Mouse (Mus musculus) heart, postnatal 0 days (tissue): ENCODE measurements around the gene Ttc9c. TPM values are rescaled to one million over a fixed set of nuclear protein-coding genes. Genes with fewer than 3 reads are reported as not detected.

Experiments used
- ATAC-seq: fragments of 200-750 bp; cut with Nextera tagmentation; 2 replicates; pipeline ENCODE4 v1.8.0; 2017; ENCODE audit warnings: low read depth, moderate number of reproducible peaks, moderate library complexity; ENCODE audit not compliant: insufficient read depth
- DNase-seq: peaks from one replicate; pipeline ENCODE4 v3.0.0-alpha.2; 2016; ENCODE audit warnings: low spot score
- H3K27ac ChIP-seq: fragments of 300-500 bp; sonication (generic); 2 replicates; pipeline ENCODE4 v1.5.1; 2014; ENCODE audit warnings: low read depth, mild to moderate bottlenecking
- H3K27me3 ChIP-seq: fragments of 300-500 bp; sonication (generic); 2 replicates; pipeline ENCODE4 v1.6.1; 2014; ENCODE audit warnings: low read length, mixed read lengths; ENCODE audit not compliant: control insufficient read depth, insufficient read depth
- H3K36me3 ChIP-seq: fragments of 300-500 bp; sonication (generic); replicated peaks from 2 replicates; pipeline ENCODE4 v1.6.1; 2014; ENCODE audit warnings: low read length, mixed read lengths; ENCODE audit not compliant: control insufficient read depth, insufficient read depth
- H3K4me1 ChIP-seq: fragments of 300-500 bp; sonication (generic); 2 replicates; pipeline ENCODE4 v1.6.1; 2014; ENCODE audit warnings: antibody characterized with exemption; ENCODE audit not compliant: control insufficient read depth, insufficient read depth
- H3K4me2 ChIP-seq: fragments of 300-500 bp; sonication (generic); 2 replicates; pipeline ENCODE4 v1.6.1; 2014; ENCODE audit warnings: low read depth, mild to moderate bottlenecking, low read length, moderate library complexity
- H3K4me3 ChIP-seq: fragments of 300-500 bp; sonication (generic); 2 replicates; pipeline ENCODE4 v1.5.1; 2014; ENCODE audit warnings: low read depth, low read length
- H3K9ac ChIP-seq: fragments of 300-500 bp; sonication (generic); replicated peaks from 2 replicates; pipeline ENCODE4 v1.6.1; 2014; ENCODE audit warnings: low read depth, low read length, mixed read lengths
- H3K9me3 ChIP-seq: fragments of 300-500 bp; sonication (generic); replicated peaks from 2 replicates; pipeline ENCODE4 v1.6.1; 2016; ENCODE audit warnings: low read length; ENCODE audit not compliant: control insufficient read depth
- CTCF ChIP-seq: IDR thresholded peaks from 2 replicates; pipeline ENCODE4 v1.5.1; 2016; ENCODE audit warnings: antibody characterized with exemption, control low read depth, low read depth
- EP300 ChIP-seq: IDR thresholded peaks from 2 replicates; pipeline ENCODE4 v1.6.1; 2016; ENCODE audit warnings: antibody characterized with exemption, low read depth
- WGBS: fragments of 180-500 bp; shearing (Covaris S2); extraction: QIAGEN DNeasy Blood & Tissue Kit; methylation state at CpG from one replicate; pipeline ENCODE4 v1.1.7; 2014; 5-methylcytosine and 5-hydroxymethylcytosine counted together
- polyA plus RNA-seq: library from polyadenylated mRNA; unstranded; fragments of >200 nt; fragmentation: Nextera tagmentation; extraction: Ambion mirVana; gene quantifications from 2 replicates; pipeline ENCODE4 v1.2.1, GENCODE M21; 2015
- total RNA-seq: library from RNA; depleted of rRNA; stranded (reverse); fragments of >200 nt; gene quantifications from 2 replicates; pipeline ENCODE4 v1.2.3, GENCODE M21; 2014; ENCODE audit warnings: low replicate concordance

Ttc9c gene
- total and polyA plus RNA-seq, 2 experiments from 2014 or later, result 20.0 to 21.4 TPM

- H3K36me3 ChIP-seq, result peaks cover 49% of the 10 kb centered on the region
- DNase-seq (no peak), ATAC-seq (no peak)
Observed at GRCm38 (mm10) chr19:8822696-8823095, 3.6 kb upstream of the Ttc9c start.

GRCm38 (mm10) chr19:8821146-8821545 lies 2.0 kb upstream of the Ttc9c start:
- Histone ChIP-seq H3K9ac (peak overlapping the region; percentile 97), H3K9me3 (no peaks in the 10 kb centered on the region), H3K4me1 (peaks cover 20% of the 10 kb centered on the region), H3K4me2 (peak overlapping the region; percentile 95), H3K27me3 (no peaks in the 10 kb centered on the region), H3K36me3 (peaks cover 42% of the 10 kb centered on the region), H3K27ac (peak overlapping the region; percentile 99), H3K4me3 (peak overlapping the region; percentile 96)
- DNase-seq, result no peak
- no peak for TF ChIP-seq EP300
- TF ChIP-seq CTCF, result no peak
- under 1% methylated on average over 7 of the region's 7 CpGs for WGBS
- ATAC-seq, result no peak

More at GRCm38 (mm10) chr19:8822696-8823095, 3.6 kb upstream of the Ttc9c start:
- WGBS, result 56% methylated on average over 8 of the region's 8 CpGs
- Histone ChIP-seq H3K4me1 (peaks cover 18% of the 10 kb centered on the region), H3K4me3 (peak overlapping the region; percentile 96), H3K9me3 (no peaks in the 10 kb centered on the region), H3K27ac (no peak overlapping the region), H3K27me3 (no peaks in the 10 kb centered on the region), H3K4me2 (peak overlapping the region; percentile 95), H3K9ac (peak overlapping the region; percentile 21; the same call in 1 of the 2 replicates)
- no peak for TF ChIP-seq EP300
- no peak for TF ChIP-seq CTCF

- Histone ChIP-seq H3K4me3 (peak overlapping the region; percentile 96), H3K27ac (peak overlapping the region; percentile 99), H3K4me2 (peak overlapping the region; percentile 95), H3K9ac (peak overlapping the region; percentile 97), H3K27me3 (no peaks in the 10 kb centered on the region), H3K4me1 (peaks cover 20% of the 10 kb centered on the region), H3K9me3 (no peaks in the 10 kb centered on the region), H3K36me3 (peaks cover 39% of the 10 kb centered on the region)
- WGBS, result under 1% methylated on average over 39 of the region's 48 CpGs
- ATAC-seq (peak; percentile 4), DNase-seq (no peak)
- TF ChIP-seq CTCF (no peak), EP300 (no peak)
Observed at GRCm38 (mm10) chr19:8820424-8820956, 1.4 kb upstream of the Ttc9c start.

- TF ChIP-seq CTCF (no peak), EP300 (no peak)
- Histone ChIP-seq H3K27ac (peak within 1 kb of the TSS; percentile 99), H3K27me3 (no peaks in the 10 kb centered on the region), H3K4me1 (peaks cover 20% of the 10 kb centered on the region), H3K36me3 (peaks cover 39% of the 10 kb centered on the region), H3K9me3 (no peaks in the 10 kb centered on the region), H3K9ac (peak within 1 kb of the TSS; percentile 97), H3K4me2 (peak within 1 kb of the TSS; percentile 95), H3K4me3 (peak within 1 kb of the TSS; percentile 96)
- peak; percentile 93 for ATAC-seq
- WGBS, result under 1% methylated on average over 78 of the region's 83 CpGs
- peak; percentile 100 for DNase-seq
Observed at GRCm38 (mm10) chr19:8819596-8820423, 677 bp upstream of the Ttc9c start, which contains the start of gene Hnrnpul2. Gene Hnrnpul2, plus strand, starts transcription at chr19:8820010.

GRCm38 (mm10) chr19:8818301-8818798 lies 783 bp downstream of the Ttc9c start:
- peaks cover 36% of the 10 kb centered on the region for H3K36me3 ChIP-seq
- peak overlapping the region; percentile 95 for H3K4me2 ChIP-seq
- H3K27ac ChIP-seq, result peak overlapping the region; percentile 99
- no peaks in the 10 kb centered on the region for H3K9me3 ChIP-seq
- ATAC-seq (no peak), DNase-seq (no peak)
- no peaks in the 10 kb centered on the region for H3K27me3 ChIP-seq
- WGBS, result 16% methylated on average over 14 of the region's 14 CpGs
- peaks cover 20% of the 10 kb centered on the region for H3K4me1 ChIP-seq
- H3K9ac ChIP-seq, result peak overlapping the region; percentile 76
- H3K4me3 ChIP-seq, result peak overlapping the region; percentile 96
- TF ChIP-seq EP300 (no peak), CTCF (no peak)
